Mouse (Mus musculus) heart, embryonic 15.5 days (tissue): ENCODE data around the gene 4931409K22Rik. TPM values are rescaled to one million over a fixed set of nuclear protein-coding genes. Genes with fewer than 3 reads are reported as not detected.

Experiments
- ATAC-seq: fragments of 200-750 bp; cut with Nextera tagmentation; replicated peaks from 2 replicates; pipeline ENCODE4 v1.8.0; 2017; ENCODE audit warnings: low read depth, moderate TSS enrichment; ENCODE audit not compliant: insufficient number of reproducible peaks, insufficient read depth, low FRiP score
- H3K27ac ChIP-seq: fragments of 300-500 bp; sonication (generic); 2 replicates; pipeline ENCODE4 v1.5.1; 2015; ENCODE audit warnings: mild to moderate bottlenecking, inconsistent platforms
- H3K27me3 ChIP-seq: fragments of 300-500 bp; sonication (generic); 2 replicates; pipeline ENCODE4 v1.6.1; 2015; ENCODE audit warnings: inconsistent platforms
- H3K36me3 ChIP-seq: fragments of 300-500 bp; sonication (generic); 2 replicates; pipeline ENCODE4 v1.6.1; 2015; ENCODE audit warnings: mild to moderate bottlenecking, inconsistent platforms
- H3K4me1 ChIP-seq: fragments of 300-500 bp; sonication (generic); replicated peaks from 2 replicates; pipeline ENCODE4 v1.6.1; 2015; ENCODE audit warnings: inconsistent platforms
- H3K4me2 ChIP-seq: fragments of 300-500 bp; sonication (generic); 2 replicates; pipeline ENCODE4 v1.6.1; 2015; ENCODE audit warnings: inconsistent platforms, mild to moderate bottlenecking, moderate library complexity
- H3K4me3 ChIP-seq: fragments of 300-500 bp; sonication (generic); 2 replicates; pipeline ENCODE4 v1.5.1; 2015; ENCODE audit warnings: mild to moderate bottlenecking, inconsistent platforms
- H3K9ac ChIP-seq: fragments of 300-500 bp; sonication (generic); 2 replicates; pipeline ENCODE4 v1.6.1; 2015; ENCODE audit warnings: mild to moderate bottlenecking, inconsistent platforms
- H3K9me3 ChIP-seq: fragments of 300-500 bp; sonication (generic); replicated peaks from 2 replicates; pipeline ENCODE4 v1.6.1; 2016; ENCODE audit warnings: inconsistent platforms
- WGBS: fragments of 180-500 bp; shearing (Covaris S2); methylation state at CpG from one replicate; pipeline ENCODE4 v1.1.7; 2015; ENCODE audit warnings: mixed read lengths; 5-methylcytosine and 5-hydroxymethylcytosine counted together
- polyA plus RNA-seq: library from polyadenylated mRNA; unstranded; fragments of >200 nt; fragmentation: Nextera tagmentation; extraction: Ambion mirVana; gene quantifications from 2 replicates; pipeline ENCODE4 v1.2.1, GENCODE M21; 2015

4931409K22Rik gene
- polyA plus RNA-seq, 1 experiment from 2014 or later, result not detected

GRCm38 (mm10) chr5:24537618-24538017 lies 19.0 kb downstream of the 4931409K22Rik start:
- no peak overlapping the region for H3K4me3 ChIP-seq
- no peak overlapping the region for H3K9ac ChIP-seq
- peaks cover 17% of the 10 kb centered on the region for H3K27me3 ChIP-seq

GRCm38 (mm10) chr5:24536511-24536910 lies 20.1 kb downstream of the 4931409K22Rik start:
- Histone ChIP-seq H3K9ac (no peak overlapping the region), H3K27ac (no peak overlapping the region), H3K4me1 (peaks cover 22% of the 10 kb centered on the region), H3K4me2 (no peak overlapping the region), H3K36me3 (no peaks in the 10 kb centered on the region), H3K4me3 (no peak overlapping the region), H3K27me3 (peaks cover 26% of the 10 kb centered on the region), H3K9me3 (no peaks in the 10 kb centered on the region)
- ATAC-seq, result no peak
- WGBS, result 81% methylated on average over 5 of the region's 5 CpGs

More at GRCm38 (mm10) chr5:24537618-24538017, 19.0 kb downstream of the 4931409K22Rik start:
- no peak for ATAC-seq
- peaks cover 24% of the 10 kb centered on the region for H3K4me1 ChIP-seq
- H3K36me3 ChIP-seq, result no peaks in the 10 kb centered on the region
- 66% methylated on average over 16 of the region's 16 CpGs for WGBS
- H3K4me2 ChIP-seq, result no peak overlapping the region
- H3K9me3 ChIP-seq, result no peaks in the 10 kb centered on the region
- H3K27ac ChIP-seq, result no peak overlapping the region

GRCm38 (mm10) chr5:24535731-24536130 lies 20.9 kb downstream of the 4931409K22Rik start:
- Histone ChIP-seq H3K4me3 (no peak overlapping the region), H3K9me3 (no peaks in the 10 kb centered on the region), H3K36me3 (no peaks in the 10 kb centered on the region), H3K9ac (no peak overlapping the region), H3K4me1 (peaks cover 14% of the 10 kb centered on the region), H3K4me2 (no peak overlapping the region), H3K27me3 (peaks cover 34% of the 10 kb centered on the region), H3K27ac (no peak overlapping the region)
- 82% methylated on average over 3 of the region's 3 CpGs for WGBS
- ATAC-seq, result no peak

- ATAC-seq, result no peak
- Histone ChIP-seq H3K9me3 (no peaks in the 10 kb centered on the region), H3K27ac (no peak overlapping the region), H3K4me1 (no peaks in the 10 kb centered on the region), H3K36me3 (no peaks in the 10 kb centered on the region), H3K4me2 (no peak overlapping the region), H3K4me3 (no peak overlapping the region), H3K9ac (no peak overlapping the region), H3K27me3 (peaks cover 47% of the 10 kb centered on the region)
- 53% methylated on average over 5 of the region's 5 CpGs for WGBS
Measured at GRCm38 (mm10) chr5:24534292-24534691, 22.3 kb downstream of the 4931409K22Rik start.

GRCm38 (mm10) chr5:24533391-24533790 lies 23.2 kb downstream of the 4931409K22Rik start:
- Histone ChIP-seq H3K4me2 (no peak overlapping the region), H3K4me3 (no peak overlapping the region), H3K9ac (no peak overlapping the region), H3K27ac (no peak overlapping the region), H3K27me3 (peaks cover 56% of the 10 kb centered on the region), H3K9me3 (no peaks in the 10 kb centered on the region), H3K4me1 (no peaks in the 10 kb centered on the region), H3K36me3 (no peaks in the 10 kb centered on the region)
- 54% methylated on average over 11 of the region's 11 CpGs for WGBS
- ATAC-seq, result no peak

- Histone ChIP-seq H3K9ac (no peak overlapping the region), H3K27ac (no peak overlapping the region), H3K36me3 (no peaks in the 10 kb centered on the region), H3K4me3 (no peak overlapping the region), H3K27me3 (peaks cover 77% of the 10 kb centered on the region), H3K4me2 (no peak overlapping the region), H3K9me3 (no peaks in the 10 kb centered on the region), H3K4me1 (peaks cover 14% of the 10 kb centered on the region)
- peak; percentile 24 for ATAC-seq
- WGBS, result 21% methylated on average over 24 of the region's 24 CpGs
Measured at GRCm38 (mm10) chr5:24530042-24530689, 26.4 kb downstream of the 4931409K22Rik start.

- WGBS, result 14% methylated on average over 6 of the region's 6 CpGs
Measured at GRCm38 (mm10) chr5:24527780-24528179, 28.8 kb downstream of the 4931409K22Rik start.

GRCm38 (mm10) chr5:24526889-24527230 lies 29.7 kb downstream of the 4931409K22Rik start, which contains the start of gene Gbx1:
Gene Gbx1 (minus strand): TSS chr5:24527202.
- Histone ChIP-seq H3K27ac (no peak within 1 kb of the TSS), H3K9me3 (no peaks in the 10 kb centered on the region), H3K4me3 (peak within 1 kb of the TSS; percentile 50), H3K4me1 (peaks cover 14% of the 10 kb centered on the region), H3K9ac (peak within 1 kb of the TSS; percentile 36; the same call in 1 of the 2 replicates), H3K36me3 (no peaks in the 10 kb centered on the region), H3K27me3 (peaks cover 96% of the 10 kb centered on the region), H3K4me2 (peak within 1 kb of the TSS; percentile 87)
- peak; percentile 11; the same call in 1 of the 2 replicates for ATAC-seq
- whole genome bisulfite sequencing, result under 1% methylated on average over 47 of the region's 49 CpGs

More at GRCm38 (mm10) chr5:24527780-24528179, 28.8 kb downstream of the 4931409K22Rik start:
- no peak for ATAC-seq
- peaks cover 94% of the 10 kb centered on the region for H3K27me3 ChIP-seq
- no peak overlapping the region for H3K27ac ChIP-seq
- no peak overlapping the region for H3K4me3 ChIP-seq
- H3K9ac ChIP-seq, result no peak overlapping the region
- no peaks in the 10 kb centered on the region for H3K9me3 ChIP-seq
- peaks cover 14% of the 10 kb centered on the region for H3K4me1 ChIP-seq
- no peak overlapping the region for H3K4me2 ChIP-seq
- H3K36me3 ChIP-seq, result no peaks in the 10 kb centered on the region

GRCm38 (mm10) chr5:24526190-24526888 lies 30.3 kb downstream of the 4931409K22Rik start:
- H3K9me3 ChIP-seq, result no peaks in the 10 kb centered on the region
- ATAC-seq, result peak; percentile 39; the same call in 1 of the 2 replicates
- peak overlapping the region; percentile 87 for H3K4me2 ChIP-seq
- no peak overlapping the region for H3K27ac ChIP-seq
- peaks cover 97% of the 10 kb centered on the region for H3K27me3 ChIP-seq
- H3K9ac ChIP-seq, result peak overlapping the region; percentile 36; the same call in 1 of the 2 replicates
- no peaks in the 10 kb centered on the region for H3K36me3 ChIP-seq
- under 1% methylated on average over 75 of the region's 109 CpGs for WGBS
- peak overlapping the region; percentile 50 for H3K4me3 ChIP-seq
- H3K4me1 ChIP-seq, result peaks cover 14% of the 10 kb centered on the region

- Histone ChIP-seq H3K36me3 (no peaks in the 10 kb centered on the region), H3K9me3 (no peaks in the 10 kb centered on the region), H3K9ac (no peak overlapping the region), H3K27ac (no peak overlapping the region), H3K27me3 (peaks cover 92% of the 10 kb centered on the region), H3K4me3 (peak overlapping the region; percentile 50), H3K4me2 (peak overlapping the region; percentile 87), H3K4me1 (peaks cover 14% of the 10 kb centered on the region)
- ATAC-seq, result no peak
- 5% methylated on average over 34 of the region's 34 CpGs for WGBS
Measured at GRCm38 (mm10) chr5:24525360-24526189, 31.0 kb downstream of the 4931409K22Rik start.

GRCm38 (mm10) chr5:24524522-24524921 lies 32.1 kb downstream of the 4931409K22Rik start:
- no peak overlapping the region for H3K9ac ChIP-seq
- 17% methylated on average over 4 of the region's 4 CpGs for WGBS
- H3K4me3 ChIP-seq, result no peak overlapping the region
- H3K9me3 ChIP-seq, result no peaks in the 10 kb centered on the region
- H3K27me3 ChIP-seq, result peaks cover 91% of the 10 kb centered on the region
- peaks cover 14% of the 10 kb centered on the region for H3K4me1 ChIP-seq
- H3K27ac ChIP-seq, result no peak overlapping the region
- no peak for ATAC-seq
- H3K36me3 ChIP-seq, result no peaks in the 10 kb centered on the region
- H3K4me2 ChIP-seq, result no peak overlapping the region
